Mouse (Mus musculus) embryo, embryonic 10 days (tissue): ENCODE results near the gene Mycl.

Source experiments
- DNase-seq: peaks from one replicate; pipeline ENCODE4 v3.0.0-alpha.2; 2015; ENCODE audit warnings: low spot score

Gene Mycl

GRCm38 (mm10) chr4:123014501-123015282 is 19.2 kb downstream of the Mycl start:
- DNase-seq = peak; percentile 35

- peak; percentile 99 for DNase-seq
Measured at GRCm38 (mm10) chr4:123016451-123016957, 21.1 kb downstream of the Mycl start, which contains the start of gene Trit1. Trit1 (plus strand) TSS chr4:123016597.

- no peak for DNase-seq
Measured at GRCm38 (mm10) chr4:123021591-123021990, 26.1 kb downstream of the Mycl start.

GRCm38 (mm10) chr4:123022896-123023295 is 27.4 kb downstream of the Mycl start:
- no peak for DNase-seq

- DNase-seq = no peak
Measured at GRCm38 (mm10) chr4:123025418-123025817, 30.0 kb downstream of the Mycl start.

GRCm38 (mm10) chr4:123026161-123026560 is 30.7 kb downstream of the Mycl start:
- DNase-seq = no peak

- no peak for DNase-seq
Measured at GRCm38 (mm10) chr4:123026597-123026996, 31.1 kb downstream of the Mycl start.

GRCm38 (mm10) chr4:123034841-123035240 is 39.4 kb downstream of the Mycl start:
- DNase-seq = no peak

GRCm38 (mm10) chr4:123035636-123036035 is 40.2 kb downstream of the Mycl start:
- no peak for DNase-seq

GRCm38 (mm10) chr4:123036710-123037109 is 41.3 kb downstream of the Mycl start:
- no peak for DNase-seq

GRCm38 (mm10) chr4:123041131-123041530 is 45.7 kb downstream of the Mycl start:
- DNase-seq = no peak

GRCm38 (mm10) chr4:123043858-123044257 is 48.4 kb downstream of the Mycl start:
- no peak for DNase-seq

GRCm38 (mm10) chr4:123044842-123045241 is 49.4 kb downstream of the Mycl start:
- no peak for DNase-seq

GRCm38 (mm10) chr4:123046300-123046699 is 50.8 kb downstream of the Mycl start:
- DNase-seq = peak; percentile 50

- DNase-seq = no peak
Measured at GRCm38 (mm10) chr4:123050681-123051211, 55.3 kb downstream of the Mycl start.
